Mouse (Mus musculus) left cerebral cortex, adult 8-10 months (tissue): Measurements from ENCODE around the gene Shpk. TPM values are rescaled to one million over a fixed set of nuclear protein-coding genes. Genes with fewer than 3 reads are reported as not detected.

Experiments
- DNase-seq, 2 experiments: peaks; one replicate each; pipeline ENCODE4 v3.0.0; 2022; ENCODE audit warnings: low spot score in 2 of 2
- total RNA-seq, 4 experiments: library from RNA; stranded (reverse); gene quantifications; 2 replicates each; pipeline ENCODE4 v1.2.4; 2022

Shpk gene
- total RNA-seq: 1 to 10 TPM; 3.2 to 4.1 (median 3.7) TPM

GRCm38 (mm10) chr11:73199230-73199712, at the start of gene Shpk:
TSS of gene Shpk (plus strand) at chr11:73199460.
- DNase-seq: peak; percentile 93 to 95

GRCm38 (mm10) chr11:73155071-73155470, 44.2 kb upstream of the Shpk start:
- DNase-seq: no peak

- no peak for DNase-seq
These were observed 39.1 kb upstream of the Shpk start, which contains the start of gene P2rx5 for GRCm38 (mm10) chr11:73159957-73160810. TSS of gene P2rx5 (plus strand) at chr11:73160421.

GRCm38 (mm10) chr11:73160811-73161200, 38.5 kb upstream of the Shpk start:
- DNase-seq: no peak

- DNase-seq: no peak
These were observed 37.6 kb upstream of the Shpk start for GRCm38 (mm10) chr11:73161616-73162015.

GRCm38 (mm10) chr11:73162284-73162683, 37.0 kb upstream of the Shpk start:
- no peak for DNase-seq

GRCm38 (mm10) chr11:73168071-73168470, 31.2 kb upstream of the Shpk start:
- DNase-seq: no peak

GRCm38 (mm10) chr11:73168576-73168975, 30.7 kb upstream of the Shpk start:
- DNase-seq: no peak

- DNase-seq: peak in 1 of 2 experiments; percentile 18
These were observed 30.0 kb upstream of the Shpk start for GRCm38 (mm10) chr11:73169231-73169630.

GRCm38 (mm10) chr11:73172186-73172585, 27.1 kb upstream of the Shpk start:
- DNase-seq: no peak

- no peak for DNase-seq
These were observed 23.6 kb upstream of the Shpk start for GRCm38 (mm10) chr11:73175612-73176011.

GRCm38 (mm10) chr11:73176186-73176585, 23.1 kb upstream of the Shpk start:
- no peak for DNase-seq

GRCm38 (mm10) chr11:73176608-73177508, 22.4 kb upstream of the Shpk start, which contains the start of the genes Emc6 and Tax1bp3:
TSS of gene Emc6 (minus strand) at chr11:73177037.
TSS of gene Tax1bp3 (plus strand) at chr11:73177083.
- peak; percentile 84 to 95 for DNase-seq

GRCm38 (mm10) chr11:73177509-73177875, 21.8 kb upstream of the Shpk start:
- peak in 1 of 2 experiments; percentile 11 for DNase-seq

- no peak for DNase-seq
These were observed 21.4 kb upstream of the Shpk start for GRCm38 (mm10) chr11:73177895-73178294.

GRCm38 (mm10) chr11:73185872-73186615, 13.2 kb upstream of the Shpk start:
- DNase-seq: no peak

- DNase-seq: no peak
These were observed 12.0 kb upstream of the Shpk start for GRCm38 (mm10) chr11:73187231-73187630.

GRCm38 (mm10) chr11:73193047-73193446, 6.2 kb upstream of the Shpk start:
- DNase-seq: no peak

- no peak for DNase-seq
These were observed 4.8 kb upstream of the Shpk start for GRCm38 (mm10) chr11:73194444-73194843.

GRCm38 (mm10) chr11:73198190-73198589, 1.1 kb upstream of the Shpk start:
- no peak for DNase-seq

GRCm38 (mm10) chr11:73198603-73199229, 544 bp upstream of the Shpk start, which contains the start of gene Ctns:
TSS of gene Ctns (minus strand) at chr11:73199042.
- DNase-seq: peak in 1 of 2 experiments; percentile 89
